Mouse (Mus musculus) kidney, adult 2 months (tissue): ENCODE data around the gene Ssbp3.

Source experiments
- CTCF ChIP-seq: fragments of 200-500 bp; conservative IDR thresholded peaks from 2 replicates; pipeline ENCODE4 v1.5.1; 2011; ENCODE audit warnings: low read depth, mild to moderate bottlenecking, control low read depth, low read length, moderate library complexity, mixed read lengths; ENCODE audit not compliant: insufficient read depth, insufficient read length
- POLR2A ChIP-seq: fragments of 200-500 bp; IDR thresholded peaks from one replicate; pipeline ENCODE4 v1.6.1; 2011; ENCODE audit warnings: low read depth, low read length, control low read depth

DNA sequence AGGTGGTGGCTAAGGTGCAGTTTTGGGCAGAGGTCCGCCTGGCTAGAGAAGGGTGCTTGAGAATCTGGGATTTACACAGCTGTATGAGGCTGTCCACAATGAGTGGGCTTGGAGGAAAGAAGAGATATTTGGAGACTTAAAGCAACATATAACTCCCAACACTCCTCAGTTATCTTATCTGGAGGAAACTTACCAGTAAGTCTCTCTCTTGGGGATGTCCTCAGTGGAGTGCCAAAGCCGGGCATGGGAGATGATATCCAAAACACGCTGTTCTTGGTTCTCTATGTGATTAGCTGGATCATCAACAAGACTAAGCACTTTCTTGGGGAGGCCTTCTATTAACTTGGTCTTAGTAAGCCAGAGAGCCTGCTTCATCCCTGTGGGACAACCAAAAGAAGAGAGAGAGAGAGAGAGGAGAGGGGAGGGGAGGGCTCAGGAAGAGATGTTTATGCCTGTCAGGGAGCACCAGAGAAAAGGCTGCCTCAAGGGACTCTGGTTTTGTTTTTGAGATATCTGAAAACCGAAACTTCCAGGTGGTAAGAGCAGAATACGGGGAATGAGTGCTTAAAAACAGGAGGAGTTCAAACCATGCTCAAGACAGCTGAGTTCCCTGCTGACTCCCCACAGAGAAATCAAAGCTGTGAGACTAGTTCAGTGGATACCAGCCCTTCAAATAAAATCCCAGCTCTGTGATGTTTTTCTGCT lies 154.0 kb downstream of the Ssbp3 start:
- no peak for TF ChIP-seq POLR2A
- no peak for TF ChIP-seq CTCF
